Mouse (Mus musculus) hindbrain, embryonic 14.5 days (tissue): Measurements from ENCODE around the gene Adcy7. TPM values are rescaled to one million over a fixed set of nuclear protein-coding genes. Genes with fewer than 3 reads are reported as not detected.

Experiments
- ATAC-seq: fragments of 200-750 bp; cut with Nextera tagmentation; 2 replicates; pipeline ENCODE4 v1.8.0; 2017; ENCODE audit warnings: moderate number of reproducible peaks, mild to moderate bottlenecking, moderate TSS enrichment, moderate library complexity; ENCODE audit not compliant: low FRiP score
- DNase-seq: peaks from one replicate; pipeline ENCODE4 v3.0.0-alpha.2; 2015; ENCODE audit warnings: low spot score
- H3K27ac ChIP-seq: fragments of 300-500 bp; sonication (generic); 2 replicates; pipeline ENCODE4 v1.5.1; 2014; ENCODE audit warnings: mild to moderate bottlenecking, moderate library complexity
- H3K27me3 ChIP-seq: fragments of 300-500 bp; sonication (generic); 2 replicates; pipeline ENCODE4 v1.6.1; 2014; ENCODE audit warnings: mild to moderate bottlenecking, low read length, mixed read lengths; ENCODE audit not compliant: control insufficient read depth, insufficient read depth
- H3K36me3 ChIP-seq: fragments of 300-500 bp; sonication (generic); replicated peaks from 2 replicates; pipeline ENCODE4 v1.6.1; 2014; ENCODE audit not compliant: control insufficient read depth, insufficient read depth
- H3K4me1 ChIP-seq: fragments of 300-500 bp; sonication (generic); replicated peaks from 2 replicates; pipeline ENCODE4 v1.6.1; 2014; ENCODE audit warnings: antibody characterized with exemption, low read length, mixed read lengths; ENCODE audit not compliant: control insufficient read depth, insufficient read depth
- H3K4me2 ChIP-seq: fragments of 300-500 bp; sonication (generic); replicated peaks from 2 replicates; pipeline ENCODE4 v1.6.1; 2014; ENCODE audit warnings: mild to moderate bottlenecking, moderate library complexity
- H3K4me3 ChIP-seq: fragments of 300-500 bp; sonication (generic); replicated peaks from 2 replicates; pipeline ENCODE4 v1.5.1; 2014; ENCODE audit warnings: mild to moderate bottlenecking, low read length
- H3K9ac ChIP-seq: fragments of 300-500 bp; sonication (generic); 2 replicates; pipeline ENCODE4 v1.6.1; 2014
- H3K9me3 ChIP-seq: fragments of 300-500 bp; sonication (generic); 2 replicates; pipeline ENCODE4 v1.6.1; 2016; ENCODE audit warnings: low read length; ENCODE audit not compliant: control insufficient read depth
- WGBS: fragments of 180-500 bp; shearing (Covaris S2); extraction: QIAGEN DNeasy Blood & Tissue Kit; methylation state at CpG from one replicate; pipeline ENCODE4 v1.1.7; 2014; 5-methylcytosine and 5-hydroxymethylcytosine counted together
- polyA plus RNA-seq: library from polyadenylated mRNA; unstranded; fragments of >200 nt; fragmentation: Nextera tagmentation; extraction: Ambion mirVana; gene quantifications from 2 replicates; pipeline ENCODE4 v1.2.1, GENCODE M21; 2014

Gene Adcy7
- polyA plus RNA-seq, 1 experiment from 2014 or later: 4.9 TPM

DNA sequence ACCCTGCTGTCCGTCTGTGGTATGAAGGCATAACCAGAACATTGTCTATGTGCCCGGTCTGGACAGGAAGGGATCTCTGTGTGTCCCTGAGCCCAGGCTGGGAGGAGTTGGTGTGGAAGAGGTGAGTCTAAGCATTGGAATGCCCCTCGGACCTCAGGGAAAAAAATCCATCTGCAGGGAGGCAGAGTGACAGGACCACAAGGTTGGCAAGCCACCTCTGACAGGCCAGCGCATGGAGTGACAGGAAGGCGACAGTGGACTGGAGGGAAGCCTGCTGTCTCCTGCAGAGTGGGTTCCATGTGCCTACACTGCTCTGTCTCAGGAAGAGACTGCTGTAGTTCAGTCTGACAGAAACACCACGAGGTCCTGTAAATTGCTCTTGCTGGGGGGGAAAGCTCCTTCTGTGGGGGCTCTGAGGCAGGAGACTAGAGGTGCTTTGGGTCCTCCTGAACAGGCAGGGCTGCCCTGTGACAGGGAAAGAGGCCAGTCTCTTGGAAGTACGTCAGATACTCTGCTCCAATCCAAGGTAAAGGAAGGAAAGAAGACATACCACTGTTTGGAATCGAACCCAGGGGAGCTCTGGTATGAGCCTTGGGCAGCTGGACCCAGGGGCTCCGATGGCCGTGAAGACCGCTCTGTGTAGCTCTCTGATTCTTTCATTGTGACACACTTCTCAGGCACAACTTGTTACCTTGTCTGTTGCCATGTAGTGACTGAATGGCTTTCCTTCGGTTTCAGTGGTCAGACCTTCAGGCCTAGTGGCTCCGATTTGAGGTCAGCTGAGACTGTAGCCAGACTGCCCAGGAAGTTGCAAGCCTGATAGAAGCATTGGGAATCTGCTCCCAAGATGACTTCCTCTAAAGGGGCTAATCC lies 11.3 kb downstream of the Adcy7 start:
- Histone ChIP-seq H3K9me3 (no peaks in the 10 kb centered on the region), H3K27me3 (no peaks in the 10 kb centered on the region), H3K4me1 (no peaks in the 10 kb centered on the region), H3K9ac (no peak overlapping the region), H3K36me3 (no peaks in the 10 kb centered on the region), H3K27ac (no peak overlapping the region), H3K4me3 (no peak overlapping the region), H3K4me2 (no peak overlapping the region)
- 82% methylated on average over 13 of the region's 13 CpGs for WGBS
- ATAC-seq (no peak), DNase-seq (no peak)

- 63% methylated on average over 7 of the region's 7 CpGs for WGBS
- ATAC-seq (no peak), DNase-seq (no peak)
- H3K9me3 ChIP-seq: no peaks in the 10 kb centered on the region
- H3K36me3 ChIP-seq: no peaks in the 10 kb centered on the region
- H3K4me1 ChIP-seq: no peaks in the 10 kb centered on the region
- H3K9ac ChIP-seq: no peak overlapping the region
- H3K27ac ChIP-seq: no peak overlapping the region
- H3K4me2 ChIP-seq: no peak overlapping the region
- no peaks in the 10 kb centered on the region for H3K27me3 ChIP-seq
- H3K4me3 ChIP-seq: no peak overlapping the region
Observed at GRCm38 (mm10) chr8:88284738-88285137, 12.5 kb downstream of the Adcy7 start.

GRCm38 (mm10) chr8:88285469-88286356 lies 13.5 kb downstream of the Adcy7 start:
- no peak for DNase-seq
- Histone ChIP-seq H3K4me1 (no peaks in the 10 kb centered on the region), H3K27me3 (no peaks in the 10 kb centered on the region), H3K9ac (no peak overlapping the region), H3K4me3 (no peak overlapping the region), H3K36me3 (no peaks in the 10 kb centered on the region), H3K9me3 (no peaks in the 10 kb centered on the region), H3K4me2 (no peak overlapping the region), H3K27ac (no peak overlapping the region)
- WGBS: 87% methylated on average over 8 of the region's 8 CpGs
- ATAC-seq: no peak

- DNase-seq: no peak
- 88% methylated on average over 14 of the region's 14 CpGs for WGBS
- Histone ChIP-seq H3K4me2 (no peak overlapping the region), H3K9ac (no peak overlapping the region), H3K4me3 (no peak overlapping the region), H3K27ac (no peak overlapping the region), H3K9me3 (no peaks in the 10 kb centered on the region), H3K36me3 (no peaks in the 10 kb centered on the region), H3K27me3 (no peaks in the 10 kb centered on the region), H3K4me1 (no peaks in the 10 kb centered on the region)
- ATAC-seq: no peak
Observed at GRCm38 (mm10) chr8:88286421-88286960, 14.3 kb downstream of the Adcy7 start.

DNA sequence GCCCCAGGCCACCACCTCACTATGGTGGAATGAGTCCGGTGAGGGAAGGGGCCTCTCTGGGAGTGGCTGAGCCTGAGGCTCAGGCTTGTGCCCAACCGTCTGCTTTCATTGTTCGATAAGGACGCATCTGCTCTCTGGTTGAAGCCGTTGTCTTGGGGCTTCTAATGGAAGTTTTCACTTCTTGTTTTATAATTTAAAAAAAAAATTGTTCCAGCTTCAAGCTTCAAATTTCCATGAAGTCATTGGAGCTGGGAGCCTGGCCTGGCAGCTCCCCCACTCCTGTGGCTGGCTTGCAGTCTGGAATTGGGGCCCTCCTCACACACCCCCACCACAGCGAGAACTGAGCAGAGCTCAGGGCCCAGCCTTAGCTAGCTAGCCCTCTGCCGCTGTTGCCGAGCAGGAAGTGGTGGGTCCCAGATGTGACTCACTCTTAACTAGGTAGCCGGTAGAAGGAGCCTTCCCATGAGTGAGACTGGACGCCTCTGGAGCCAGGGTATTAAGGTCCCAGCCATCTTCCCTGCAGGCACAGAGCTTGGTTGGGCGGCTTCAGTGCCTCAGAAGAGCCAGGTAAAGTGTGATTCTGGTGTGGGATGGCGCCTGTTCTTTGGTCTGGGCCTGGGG lies 16.5 kb downstream of the Adcy7 start:
- H3K4me3 ChIP-seq: no peak overlapping the region
- no peaks in the 10 kb centered on the region for H3K9me3 ChIP-seq
- DNase-seq (no peak), ATAC-seq (no peak)
- no peaks in the 10 kb centered on the region for H3K4me1 ChIP-seq
- no peak overlapping the region for H3K9ac ChIP-seq
- no peak overlapping the region for H3K4me2 ChIP-seq
- H3K27me3 ChIP-seq: no peaks in the 10 kb centered on the region
- no peaks in the 10 kb centered on the region for H3K36me3 ChIP-seq
- WGBS: 62% methylated on average over 12 of the region's 12 CpGs
- no peak overlapping the region for H3K27ac ChIP-seq

DNA sequence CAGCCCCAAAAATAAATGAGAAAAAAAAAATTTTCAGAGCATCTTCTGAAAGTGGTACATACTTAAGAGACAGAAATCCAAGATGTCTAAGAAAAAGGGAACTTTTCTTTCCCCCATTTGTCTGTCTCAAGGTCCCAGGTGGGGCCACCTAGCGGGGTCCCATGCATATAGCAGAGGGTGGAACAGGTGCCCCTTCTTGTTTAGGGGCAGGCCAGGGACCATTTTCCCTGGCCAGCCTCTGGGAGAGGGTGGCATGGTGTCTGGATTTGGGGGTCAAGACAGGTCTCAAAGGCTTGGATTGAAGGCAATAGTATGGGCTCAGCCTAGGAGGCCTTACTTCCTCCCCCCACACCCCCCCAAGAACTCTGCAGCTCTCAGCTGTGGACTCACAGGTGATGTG lies 17.7 kb downstream of the Adcy7 start:
- no peak overlapping the region for H3K9ac ChIP-seq
- H3K36me3 ChIP-seq: no peaks in the 10 kb centered on the region
- DNase-seq (no peak), ATAC-seq (no peak)
- H3K4me3 ChIP-seq: no peak overlapping the region
- no peaks in the 10 kb centered on the region for H3K27me3 ChIP-seq
- no peak overlapping the region for H3K4me2 ChIP-seq
- H3K4me1 ChIP-seq: no peaks in the 10 kb centered on the region
- no peak overlapping the region for H3K27ac ChIP-seq
- no peaks in the 10 kb centered on the region for H3K9me3 ChIP-seq
- WGBS: 87% methylated on average over 1 of the region's 1 CpGs

DNA sequence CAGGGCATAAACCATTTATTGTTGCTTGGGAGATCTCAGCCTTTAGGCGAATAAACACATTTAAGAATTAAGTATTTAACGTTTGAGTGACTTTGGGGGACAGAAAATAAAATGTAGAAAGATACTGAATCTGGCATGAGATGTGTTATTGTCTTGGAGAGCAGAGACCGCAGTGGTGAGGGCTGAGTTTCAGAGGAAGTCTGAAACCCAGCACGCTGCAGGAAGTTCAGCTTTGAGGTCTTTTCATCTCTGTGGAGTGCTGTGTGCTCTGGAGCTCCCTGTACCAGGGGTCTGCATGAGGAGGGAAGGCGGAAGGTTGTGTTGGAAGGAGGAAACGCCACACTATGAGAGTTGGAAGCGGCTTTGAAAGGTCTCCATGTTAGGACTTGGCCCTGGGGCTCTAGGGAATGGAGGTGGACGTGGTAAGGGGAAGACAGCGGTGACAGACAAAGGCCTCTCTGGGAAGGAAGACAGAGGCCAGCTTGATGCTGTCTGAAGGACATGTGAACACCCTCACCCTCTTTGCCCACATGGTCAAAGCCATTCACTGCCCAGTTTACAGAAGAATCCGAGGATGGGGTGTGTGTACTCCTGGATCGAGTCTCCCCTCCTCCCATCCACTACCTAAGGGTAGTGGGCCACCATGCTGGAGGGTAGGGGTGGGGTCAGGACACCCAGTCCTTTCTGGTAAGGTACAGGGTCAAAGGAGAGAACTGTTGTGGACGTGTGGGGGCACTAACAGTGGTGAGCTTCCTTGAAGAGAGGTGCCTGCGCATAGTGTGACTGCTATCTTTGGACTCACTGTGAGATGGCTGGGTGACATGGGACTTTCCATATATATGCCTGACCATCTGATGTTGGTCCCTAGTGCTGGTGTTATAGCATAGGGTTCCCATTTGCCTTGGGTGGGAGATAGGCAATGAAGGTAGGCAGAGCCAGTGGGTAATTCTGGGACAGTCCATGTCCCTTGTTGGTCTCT lies 18.4 kb downstream of the Adcy7 start:
- H3K27ac ChIP-seq: no peak overlapping the region
- no peak for ATAC-seq
- no peaks in the 10 kb centered on the region for H3K36me3 ChIP-seq
- no peak overlapping the region for H3K4me2 ChIP-seq
- WGBS: 83% methylated on average over 13 of the region's 13 CpGs
- no peaks in the 10 kb centered on the region for H3K4me1 ChIP-seq
- no peaks in the 10 kb centered on the region for H3K27me3 ChIP-seq
- DNase-seq: no peak
- H3K4me3 ChIP-seq: no peak overlapping the region
- H3K9ac ChIP-seq: no peak overlapping the region
- H3K9me3 ChIP-seq: no peaks in the 10 kb centered on the region

DNA sequence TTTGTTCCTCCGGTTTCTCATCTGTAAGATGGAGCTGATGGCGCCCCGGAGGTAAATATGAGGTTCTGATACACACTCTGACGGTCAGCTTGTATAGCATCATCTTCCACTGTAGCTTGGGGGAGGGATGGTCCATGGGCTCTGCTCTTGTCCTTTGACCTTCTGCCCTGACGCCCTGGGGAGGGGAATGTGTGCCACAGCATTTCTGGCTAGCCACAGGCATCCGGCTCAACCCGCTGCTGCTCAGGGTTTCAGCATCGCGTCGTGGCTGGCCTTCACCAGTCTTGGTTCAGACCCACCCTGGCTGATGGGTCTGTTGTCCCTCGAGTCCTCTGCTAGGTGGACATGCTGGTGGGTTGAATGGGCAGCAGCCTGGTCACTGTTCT lies 19.1 kb downstream of the Adcy7 start:
- H3K4me1 ChIP-seq: no peaks in the 10 kb centered on the region
- DNase-seq (no peak), ATAC-seq (no peak)
- H3K36me3 ChIP-seq: no peaks in the 10 kb centered on the region
- WGBS: 89% methylated on average over 11 of the region's 11 CpGs
- no peaks in the 10 kb centered on the region for H3K9me3 ChIP-seq
- H3K4me2 ChIP-seq: no peak overlapping the region
- no peak overlapping the region for H3K4me3 ChIP-seq
- no peak overlapping the region for H3K9ac ChIP-seq
- no peaks in the 10 kb centered on the region for H3K27me3 ChIP-seq
- H3K27ac ChIP-seq: no peak overlapping the region
